Mouse (Mus musculus) testis, adult 2 months (tissue): ENCODE data around the gene Numa1. TPM values are rescaled to one million over a fixed set of nuclear protein-coding genes. Genes with fewer than 3 reads are reported as not detected.
"Not testable (repeated sequence)": the region's sequence is repeated elsewhere in the genome, so short reads cannot be mapped to it uniquely, and the experiment has no call there.

Experiments
- H3K27ac ChIP-seq: fragments of 200-500 bp; 2 replicates; pipeline ENCODE4 v1.5.1; 2012; ENCODE audit warnings: low read depth, low read length; ENCODE audit not compliant: control insufficient read depth, insufficient read depth
- H3K27me3 ChIP-seq: fragments of 200-500 bp; 2 replicates; pipeline ENCODE4 v1.6.1; 2012; ENCODE audit warnings: mild to moderate bottlenecking, low read length, moderate library complexity; ENCODE audit not compliant: control insufficient read depth, insufficient read depth
- H3K36me3 ChIP-seq: fragments of 200-500 bp; 2 replicates; pipeline ENCODE4 v1.6.1; 2012; ENCODE audit warnings: mild to moderate bottlenecking, low read length; ENCODE audit not compliant: control insufficient read depth, insufficient read depth
- H3K4me1 ChIP-seq: fragments of 200-500 bp; 2 replicates; pipeline ENCODE4 v1.6.1; 2012; ENCODE audit warnings: low read length; ENCODE audit not compliant: control insufficient read depth, insufficient read depth
- H3K4me3 ChIP-seq: fragments of 200-500 bp; 2 replicates; pipeline ENCODE4 v1.5.1; 2012; ENCODE audit warnings: low read depth, mild to moderate bottlenecking, low read length, moderate library complexity, mixed read lengths; ENCODE audit not compliant: control insufficient read depth
- CTCF ChIP-seq: fragments of 200-500 bp; IDR thresholded peaks from 2 replicates; pipeline ENCODE4 v1.5.1; 2012; ENCODE audit warnings: low read depth, mild to moderate bottlenecking, inconsistent platforms, low read length, moderate library complexity; ENCODE audit not compliant: control insufficient read depth, insufficient read depth, insufficient replicate concordance
- POLR2A ChIP-seq: fragments of 200-500 bp; IDR thresholded peaks from 2 replicates; pipeline ENCODE4 v1.6.1; 2012; ENCODE audit warnings: low read depth, mild to moderate bottlenecking, inconsistent platforms, low read length, moderate library complexity; ENCODE audit not compliant: control insufficient read depth
- polyA plus RNA-seq: library from polyadenylated mRNA; depleted of rRNA; stranded (reverse); fragments of >200 nt; gene quantifications from 2 replicates; pipeline ENCODE4 v1.2.3, GENCODE M21; 2012

Numa1 gene
- polyA plus RNA-seq, 1 experiment = 21.9 TPM

DNA sequence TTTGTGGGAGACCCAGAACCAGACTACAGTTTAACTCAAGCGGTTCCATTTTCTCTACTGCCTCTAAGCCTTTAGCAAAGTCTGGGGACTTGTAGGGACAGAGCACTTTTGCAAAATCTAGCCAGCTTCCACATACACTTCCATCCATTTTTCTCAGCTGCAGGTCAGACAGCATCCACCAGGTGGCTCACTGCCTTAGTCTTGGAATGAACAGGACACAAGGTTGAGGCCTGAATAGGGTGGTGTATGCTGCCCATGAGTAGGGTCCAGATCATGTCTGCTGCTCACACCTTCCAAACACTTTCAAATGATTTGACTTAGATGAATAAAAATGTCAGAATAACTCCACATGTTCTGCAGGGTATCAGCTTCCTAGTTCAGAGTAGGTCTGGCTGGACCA lies 15.8 kb upstream of the Numa1 start:
- no peaks in the 10 kb centered on the region for H3K27me3 ChIP-seq

DNA sequence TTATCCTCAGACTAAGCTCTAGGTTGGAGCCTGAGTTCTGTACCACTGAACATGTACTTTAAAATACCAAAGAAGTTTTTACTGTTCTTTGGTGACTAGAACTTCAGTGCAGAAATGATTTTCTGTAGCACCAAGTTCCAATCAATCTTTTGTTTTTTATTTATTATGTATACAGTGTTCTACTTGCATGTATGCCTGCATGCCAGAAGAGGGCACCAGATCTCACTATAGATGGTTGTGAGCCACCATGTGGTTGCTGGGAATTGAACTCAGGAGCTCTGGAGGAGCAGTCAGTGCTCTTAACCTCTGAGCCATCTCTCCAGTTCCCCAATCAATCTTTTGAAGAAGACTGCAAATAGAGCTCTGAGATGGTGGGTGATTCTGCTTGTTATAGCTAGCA lies 8.0 kb upstream of the Numa1 start:
- not testable (repeated sequence) for H3K27ac ChIP-seq, H3K36me3 ChIP-seq, H3K4me1 ChIP-seq, H3K27me3 ChIP-seq, H3K4me3 ChIP-seq

More for the DNA sequence above, 15.8 kb upstream of the Numa1 start:
- H3K36me3 ChIP-seq = peaks cover 4% of the 10 kb centered on the region
- no peaks in the 10 kb centered on the region for H3K4me1 ChIP-seq
- TF ChIP-seq POLR2A (no peak), CTCF (peak; percentile 48; the same call in 1 of the 2 replicates)
- no peak overlapping the region for H3K4me3 ChIP-seq
- H3K27ac ChIP-seq = no peak overlapping the region

DNA sequence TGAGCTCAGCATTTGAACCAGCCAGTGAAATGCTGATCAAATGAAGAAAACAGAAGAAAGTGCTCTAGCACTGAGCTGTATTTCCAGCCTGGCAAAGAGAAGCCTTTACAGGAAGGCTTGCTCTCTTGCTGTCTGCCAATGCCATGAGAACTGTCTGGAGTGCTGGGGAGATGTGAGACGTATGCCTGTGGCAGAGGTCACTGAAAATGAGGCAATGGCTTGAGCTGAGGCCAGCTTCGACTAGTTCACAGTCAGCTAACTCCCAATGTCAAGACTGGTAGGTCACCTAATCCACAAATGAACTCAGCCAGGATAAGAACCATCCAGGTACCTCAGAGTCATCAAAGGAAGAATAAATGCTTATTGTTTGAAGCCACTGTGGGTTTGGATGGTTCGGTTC lies 5.8 kb upstream of the Numa1 start:
- Histone ChIP-seq H3K4me3 (no peak overlapping the region), H3K4me1 (no peaks in the 10 kb centered on the region), H3K36me3 (no peaks in the 10 kb centered on the region; the same call in 1 of the 2 replicates), H3K27ac (no peak overlapping the region), H3K27me3 (no peaks in the 10 kb centered on the region)
- TF ChIP-seq CTCF = no peak
- no peak for TF ChIP-seq POLR2A

DNA sequence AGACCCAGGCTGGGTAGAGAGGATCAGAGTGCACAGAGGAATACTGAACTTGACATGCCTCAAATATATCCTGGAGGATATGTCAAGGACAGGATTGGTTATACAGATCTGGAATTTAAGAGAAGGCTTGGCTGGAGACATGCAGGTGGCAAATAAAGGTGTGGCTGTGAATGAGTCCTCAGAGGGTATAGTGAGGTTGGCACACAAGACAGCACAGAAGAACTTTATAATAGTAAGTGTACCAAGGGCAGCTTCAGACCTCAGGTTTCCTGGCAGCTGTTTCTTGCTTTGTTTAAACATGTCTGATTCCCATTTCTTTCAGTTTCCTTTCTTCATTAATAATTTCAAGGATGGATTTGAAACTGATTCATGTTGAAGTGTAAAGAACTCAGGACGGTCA lies 1.4 kb upstream of the Numa1 start:
- TF ChIP-seq CTCF (no peak), POLR2A (no peak)
- H3K27ac ChIP-seq = no peak overlapping the region
- no peaks in the 10 kb centered on the region for H3K4me1 ChIP-seq
- no peaks in the 10 kb centered on the region; the same call in 1 of the 2 replicates for H3K36me3 ChIP-seq
- H3K4me3 ChIP-seq = peak overlapping the region; percentile 44; the same call in 1 of the 2 replicates
- no peaks in the 10 kb centered on the region for H3K27me3 ChIP-seq

DNA sequence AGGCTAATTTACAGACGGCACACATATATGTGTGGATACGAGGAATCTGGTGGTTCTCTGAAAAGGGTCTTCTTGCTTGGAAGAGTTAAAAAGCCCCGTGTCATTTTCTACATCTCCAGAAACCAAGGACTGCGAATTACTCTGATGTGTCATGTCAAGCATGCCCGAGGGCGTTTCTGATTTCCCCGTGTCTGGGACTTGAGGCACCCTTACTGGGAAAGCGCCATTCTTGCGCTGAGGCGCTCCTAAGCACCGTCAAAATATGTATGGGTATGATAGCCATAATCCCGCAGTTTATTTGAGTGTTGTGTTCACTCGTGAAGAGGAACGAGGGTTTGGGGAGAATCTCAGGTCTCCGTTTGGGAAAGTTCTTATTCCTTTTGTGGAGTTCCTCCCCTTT lies 611 bp upstream of the Numa1 start:
- H3K27me3 ChIP-seq = no peaks in the 10 kb centered on the region
- peak overlapping the region; percentile 92 for H3K4me3 ChIP-seq
- TF ChIP-seq CTCF (no peak), POLR2A (no peak)
- H3K4me1 ChIP-seq = no peaks in the 10 kb centered on the region
- no peaks in the 10 kb centered on the region; the same call in 1 of the 2 replicates for H3K36me3 ChIP-seq
- H3K27ac ChIP-seq = peak overlapping the region; percentile 89

DNA sequence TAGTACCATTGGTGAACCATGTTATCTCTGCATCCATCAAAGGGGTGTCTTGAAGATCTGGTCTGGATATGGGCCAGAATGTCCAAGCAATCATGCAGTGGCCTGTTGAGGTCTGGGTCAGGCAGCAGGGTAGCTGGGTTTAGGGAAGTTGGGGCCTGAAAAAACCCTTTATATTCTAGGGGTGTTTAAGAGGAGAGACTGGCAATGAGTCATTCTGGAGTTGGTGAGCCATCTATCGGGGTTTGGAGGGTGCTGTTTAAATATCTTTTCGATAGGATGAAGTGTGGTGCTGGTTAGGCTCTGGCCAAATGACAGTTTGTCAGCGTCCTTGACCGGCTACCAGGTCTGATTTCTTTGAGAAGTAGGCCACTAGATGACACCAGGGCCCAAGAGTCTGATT lies 2.0 kb downstream of the Numa1 start:
- Histone ChIP-seq H3K27me3 (no peaks in the 10 kb centered on the region), H3K4me1 (no peaks in the 10 kb centered on the region), H3K27ac (no peak overlapping the region), H3K4me3 (no peak overlapping the region), H3K36me3 (no peaks in the 10 kb centered on the region; the same call in 1 of the 2 replicates)
- TF ChIP-seq CTCF (no peak), POLR2A (no peak)

DNA sequence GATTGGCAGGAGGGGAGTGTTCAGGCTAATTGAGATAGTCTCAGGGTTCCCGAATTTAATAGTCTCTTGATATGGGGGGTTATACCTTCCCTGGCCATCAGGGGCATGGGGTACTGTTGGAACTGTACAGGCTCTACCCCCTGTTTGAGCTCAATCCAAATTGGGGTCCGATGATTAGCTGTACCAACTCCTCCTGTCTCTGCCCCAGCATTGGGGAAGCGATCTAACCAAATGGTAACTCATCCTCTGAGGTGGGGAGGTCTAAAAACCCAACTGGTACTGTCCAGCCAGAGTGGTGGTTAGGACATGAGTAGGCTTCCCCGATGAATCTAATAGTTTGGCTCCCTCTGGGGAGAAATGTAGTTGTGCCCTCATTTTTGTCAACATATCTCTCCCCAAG lies 3.1 kb downstream of the Numa1 start:
- Histone ChIP-seq H3K27me3 (no peaks in the 10 kb centered on the region), H3K27ac (no peak overlapping the region), H3K36me3 (no peaks in the 10 kb centered on the region), H3K4me3 (no peak overlapping the region), H3K4me1 (no peaks in the 10 kb centered on the region)
- TF ChIP-seq POLR2A = no peak
- TF ChIP-seq CTCF = no peak

DNA sequence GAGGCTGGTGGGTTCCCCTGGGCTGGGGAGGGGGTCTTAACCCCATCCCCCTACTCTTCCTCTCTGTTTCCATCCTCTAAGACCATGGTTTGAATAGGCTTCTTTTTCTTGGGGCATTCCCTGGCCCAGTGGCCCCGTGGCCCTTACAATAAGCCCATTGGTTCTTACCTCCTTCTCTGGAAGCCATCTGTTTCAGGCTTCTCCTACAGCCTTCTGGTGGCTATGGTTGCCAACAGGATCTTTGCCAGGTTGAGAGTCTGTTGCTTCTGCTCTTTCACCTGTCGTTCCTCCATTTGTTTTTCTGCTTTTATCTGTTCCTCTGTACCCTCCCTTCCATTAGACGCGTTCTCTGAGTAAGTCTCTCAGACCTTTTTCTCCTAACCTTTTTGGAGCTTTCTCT lies 3.7 kb downstream of the Numa1 start:
- Histone ChIP-seq H3K27me3 (no peaks in the 10 kb centered on the region), H3K27ac (no peak overlapping the region), H3K4me3 (no peak overlapping the region), H3K36me3 (no peaks in the 10 kb centered on the region), H3K4me1 (no peaks in the 10 kb centered on the region)
- no peak for TF ChIP-seq CTCF
- no peak for TF ChIP-seq POLR2A
